Mouse (Mus musculus): ENCODE results near the gene Lnx2. TPM values are rescaled to one million over a fixed set of nuclear protein-coding genes. Genes with fewer than 3 reads are reported as not detected.

Gene Lnx2
- polyA plus RNA-seq, 1 experiment from 2014 or later, result 6.3 TPM

- Histone ChIP-seq H3K36me3 (peaks cover 22% of the 10 kb centered on the region; the same call in 1 of the 2 replicates), H3K4me2 (replicated peaks) (no peak overlapping the region), H3K4me3 (no peak overlapping the region), H3K9me3 (no peaks in the 10 kb centered on the region), H3K27me3 (no peaks in the 10 kb centered on the region), H3K4me1 (no peaks in the 10 kb centered on the region), H3K27ac (replicated peaks) (no peak overlapping the region), H3K9ac (replicated peaks) (no peak overlapping the region)
- no peak for ATAC-seq (ENCODE audit: low FRiP score, low read depth)
- WGBS, result 98% methylated on average over 4 of the region's 4 CpGs
Observed at GRCm38 (mm10) chr5:147096586-147096985, 20.2 kb upstream of the Lnx2 start.

- no peaks in the 10 kb centered on the region for H3K27me3 ChIP-seq
- WGBS, result 94% methylated on average over 6 of the region's 6 CpGs
- H3K9me3 ChIP-seq, result no peaks in the 10 kb centered on the region
- no peak overlapping the region for H3K4me2 ChIP-seq (replicated peaks)
- H3K9ac ChIP-seq (replicated peaks), result no peak overlapping the region
- H3K36me3 ChIP-seq, result peaks cover 17% of the 10 kb centered on the region; the same call in 1 of the 2 replicates
- no peak overlapping the region for H3K4me3 ChIP-seq
- ATAC-seq (ENCODE audit: low FRiP score, low read depth), result no peak
- no peaks in the 10 kb centered on the region for H3K4me1 ChIP-seq
- H3K27ac ChIP-seq (replicated peaks), result no peak overlapping the region
Observed at GRCm38 (mm10) chr5:147094296-147094695, 17.9 kb upstream of the Lnx2 start.

GRCm38 (mm10) chr5:147092448-147092847, 16.1 kb upstream of the Lnx2 start:
- 93% methylated on average over 7 of the region's 7 CpGs for WGBS
- Histone ChIP-seq H3K9ac (replicated peaks) (no peak overlapping the region), H3K9me3 (no peaks in the 10 kb centered on the region), H3K4me3 (no peak overlapping the region), H3K27me3 (no peaks in the 10 kb centered on the region), H3K36me3 (0 out of 2 replicates have a peak, but pooled peaks cover 11% of the 10 kb centered on the region), H3K4me1 (no peaks in the 10 kb centered on the region), H3K4me2 (replicated peaks) (no peak overlapping the region), H3K27ac (replicated peaks) (no peak overlapping the region)
- ATAC-seq (ENCODE audit: low FRiP score, low read depth), result no peak

- H3K27ac ChIP-seq (replicated peaks), result no peak overlapping the region
- H3K4me2 ChIP-seq (replicated peaks), result no peak overlapping the region
- H3K9me3 ChIP-seq, result no peaks in the 10 kb centered on the region
- no peak overlapping the region for H3K4me3 ChIP-seq
- WGBS, result 89% methylated on average over 11 of the region's 11 CpGs
- no peaks in the 10 kb centered on the region for H3K4me1 ChIP-seq
- no peak overlapping the region for H3K9ac ChIP-seq (replicated peaks)
- 0 out of 2 replicates have a peak, but pooled peaks cover 8% of the 10 kb centered on the region for H3K36me3 ChIP-seq
- no peak for ATAC-seq (ENCODE audit: low FRiP score, low read depth)
- no peaks in the 10 kb centered on the region for H3K27me3 ChIP-seq
Observed at GRCm38 (mm10) chr5:147090256-147090963, 14.0 kb upstream of the Lnx2 start.

- 87% methylated on average over 3 of the region's 3 CpGs for WGBS
- ATAC-seq (ENCODE audit: low FRiP score, low read depth), result no peak
- H3K27ac ChIP-seq (replicated peaks), result no peak overlapping the region
- H3K4me3 ChIP-seq, result no peak overlapping the region
- no peak overlapping the region for H3K9ac ChIP-seq (replicated peaks)
- H3K4me1 ChIP-seq, result no peaks in the 10 kb centered on the region
- 0 out of 2 replicates have a peak, but pooled peaks cover 8% of the 10 kb centered on the region for H3K36me3 ChIP-seq
- H3K9me3 ChIP-seq, result no peaks in the 10 kb centered on the region
- no peak overlapping the region for H3K4me2 ChIP-seq (replicated peaks)
- no peaks in the 10 kb centered on the region for H3K27me3 ChIP-seq
Observed at GRCm38 (mm10) chr5:147089836-147090235, 13.4 kb upstream of the Lnx2 start.

- Histone ChIP-seq H3K36me3 (0 out of 2 replicates have a peak, but pooled peaks cover 4% of the 10 kb centered on the region), H3K9me3 (no peaks in the 10 kb centered on the region), H3K9ac (replicated peaks) (no peak overlapping the region), H3K4me2 (replicated peaks) (no peak overlapping the region), H3K27ac (replicated peaks) (no peak overlapping the region), H3K4me3 (no peak overlapping the region), H3K4me1 (no peaks in the 10 kb centered on the region), H3K27me3 (no peaks in the 10 kb centered on the region)
- WGBS, result 95% methylated on average over 4 of the region's 4 CpGs
- ATAC-seq (ENCODE audit: low FRiP score, low read depth), result no peak
Observed at GRCm38 (mm10) chr5:147086816-147087215, 10.4 kb upstream of the Lnx2 start.

- Histone ChIP-seq H3K4me2 (replicated peaks) (no peak overlapping the region), H3K36me3 (0 out of 2 replicates have a peak, but pooled peaks cover 4% of the 10 kb centered on the region), H3K9me3 (no peaks in the 10 kb centered on the region), H3K4me3 (no peak overlapping the region), H3K4me1 (no peaks in the 10 kb centered on the region), H3K27me3 (no peaks in the 10 kb centered on the region), H3K27ac (replicated peaks) (no peak overlapping the region), H3K9ac (replicated peaks) (no peak overlapping the region)
- ATAC-seq (ENCODE audit: low FRiP score, low read depth), result no peak
- 96% methylated on average over 9 of the region's 9 CpGs for WGBS
Observed at GRCm38 (mm10) chr5:147085201-147085894, 9.0 kb upstream of the Lnx2 start.

- Histone ChIP-seq H3K4me3 (peak overlapping the region; percentile 81), H3K36me3 (peaks cover 4% of the 10 kb centered on the region; the same call in 1 of the 2 replicates), H3K27ac (replicated peaks) (no peak overlapping the region), H3K27me3 (peaks cover 10% of the 10 kb centered on the region), H3K9me3 (no peaks in the 10 kb centered on the region), H3K4me2 (replicated peaks) (peak overlapping the region; percentile 94), H3K4me1 (peaks cover 20% of the 10 kb centered on the region), H3K9ac (replicated peaks) (peak overlapping the region; percentile 80)
- ATAC-seq (ENCODE audit: low FRiP score, low read depth), result no peak
- 70% methylated on average over 11 of the region's 11 CpGs for WGBS
Observed at GRCm38 (mm10) chr5:147078110-147078900, 1.9 kb upstream of the Lnx2 start.

- peaks cover 4% of the 10 kb centered on the region; the same call in 1 of the 2 replicates for H3K36me3 ChIP-seq
- H3K4me1 ChIP-seq, result peaks cover 20% of the 10 kb centered on the region
- H3K9ac ChIP-seq (replicated peaks), result peak overlapping the region; percentile 80
- H3K27ac ChIP-seq (replicated peaks), result peak overlapping the region; percentile 86; the same call in 1 of the 2 replicates
- peaks cover 10% of the 10 kb centered on the region for H3K27me3 ChIP-seq
- ATAC-seq (ENCODE audit: low FRiP score, low read depth), result peak; percentile 61
- WGBS, result under 1% methylated on average over 56 of the region's 57 CpGs
- no peaks in the 10 kb centered on the region for H3K9me3 ChIP-seq
- H3K4me3 ChIP-seq, result peak overlapping the region; percentile 81
- H3K4me2 ChIP-seq (replicated peaks), result peak overlapping the region; percentile 94
Observed at GRCm38 (mm10) chr5:147077305-147078034, 1.1 kb upstream of the Lnx2 start.

- WGBS, result under 1% methylated on average over 17 of the region's 17 CpGs
- peaks cover 4% of the 10 kb centered on the region; the same call in 1 of the 2 replicates for H3K36me3 ChIP-seq
- peaks cover 20% of the 10 kb centered on the region for H3K4me1 ChIP-seq
- peak within 1 kb of the TSS; percentile 81 for H3K4me3 ChIP-seq
- H3K9me3 ChIP-seq, result no peaks in the 10 kb centered on the region
- peaks cover 10% of the 10 kb centered on the region for H3K27me3 ChIP-seq
- H3K4me2 ChIP-seq (replicated peaks), result peak within 1 kb of the TSS; percentile 94
- H3K9ac ChIP-seq (replicated peaks), result peak within 1 kb of the TSS; percentile 80
- ATAC-seq (ENCODE audit: low FRiP score, low read depth), result no peak
- peak within 1 kb of the TSS; percentile 86 for H3K27ac ChIP-seq (replicated peaks)
Observed at GRCm38 (mm10) chr5:147076799-147077165, 396 bp upstream of the Lnx2 start, which contains the start of gene Polr1d. Gene Polr1d, plus strand, starts transcription at chr5:147077050.

Measured in midbrain, embryonic 12.5 days (tissue).